In the genomic region with DNA sequence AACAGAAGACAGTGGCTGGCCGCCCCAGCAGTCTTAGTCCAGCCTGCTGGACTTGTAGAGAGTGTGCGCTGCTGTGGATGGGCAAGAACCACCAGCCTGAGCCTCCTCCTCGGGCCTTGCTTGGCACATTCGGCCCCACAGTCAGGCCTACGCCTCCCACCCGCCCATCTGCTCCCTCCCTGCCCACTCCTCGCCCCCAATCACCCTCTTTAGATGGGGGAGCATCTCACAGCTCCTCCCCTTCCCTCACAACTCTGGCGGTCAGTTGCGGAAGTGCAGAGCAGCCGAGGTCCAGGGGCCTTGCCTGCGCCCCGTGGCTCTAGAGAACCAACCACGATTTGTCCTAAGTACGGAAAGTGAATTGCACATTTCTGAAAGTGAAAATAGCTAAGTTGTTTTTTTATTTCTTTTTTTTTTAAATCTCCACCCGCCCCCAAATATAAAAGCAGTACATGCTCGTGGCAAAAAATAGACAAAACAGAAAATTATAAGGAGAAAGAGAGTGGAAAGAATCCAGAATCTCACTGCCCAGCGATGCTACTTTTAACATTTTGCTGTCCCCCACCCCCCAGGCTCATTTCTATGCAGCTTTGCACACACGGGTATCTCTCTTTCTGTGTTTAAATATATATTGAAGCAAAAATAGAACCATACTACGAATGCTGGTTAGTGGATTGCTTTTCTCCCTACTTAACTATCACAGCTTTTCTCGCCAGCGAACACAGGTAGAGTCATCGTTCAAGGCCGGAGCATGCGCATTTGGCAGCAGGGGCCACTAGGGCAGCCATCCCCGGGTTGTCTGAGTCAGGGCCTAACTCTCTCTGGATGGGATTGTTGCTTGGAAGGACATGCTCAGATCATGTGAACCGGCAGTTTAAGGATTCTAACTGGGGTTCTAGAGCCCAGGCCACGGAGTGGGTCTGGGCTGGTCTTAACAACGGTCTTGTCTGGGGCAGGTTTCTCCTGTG, we compare ENCODE assay signal across 10 mouse cellular contexts. TPM values are rescaled to one million over a fixed set of nuclear protein-coding genes. Genes with fewer than 3 reads are reported as not detected.
DNase-seq lines count a peak whose midpoint lies in the region; ATAC-seq and TF ChIP-seq lines count a peak whose summit lies in the region.
"Had no signal": no experiment of that assay in that cellular context is flagged by ENCODE, and none has a peak within 500 bp of the region (broad histone marks: within the 10 kb centered on the region; RNA-seq: fewer than 3 reads in every experiment).

No protein-coding gene starts in this region.

- peaks cover 7% of the 10 kb centered on the region for H3K9me3 ChIP-seq in embryonic facial prominence, embryonic 13.5 days
- H3K9me3 ChIP-seq: heart, embryonic 15.5 days; stomach, embryonic 15.5 days had no signal

- H3K9ac ChIP-seq in embryonic facial prominence, embryonic 13.5 days = no peak overlapping the region
- H3K9ac ChIP-seq: heart, embryonic 15.5 days; stomach, embryonic 15.5 days had no signal

- peak overlapping the region; percentile 77 for H3K27ac ChIP-seq in embryonic facial prominence, embryonic 13.5 days
- H3K27ac ChIP-seq in olfactory bulb, adult 2 months (ENCODE audit: insufficient read depth, low read depth, low read length) = peak overlapping the region; percentile 38; the same call in 1 of the 2 replicates
- H3K27ac ChIP-seq: heart, embryonic 15.5 days; stomach, embryonic 15.5 days had no signal

- no peak overlapping the region for H3K4me2 ChIP-seq in embryonic facial prominence, embryonic 13.5 days
- H3K4me2 ChIP-seq: heart, embryonic 15.5 days; stomach, embryonic 15.5 days had no signal

- DNase-seq in adrenal gland, postnatal 14 days = peak; percentile 59
- DNase-seq in adrenal gland, adult (ENCODE audit: inconsistent age in 2 of 2, low spot score in 1 of 2) = no peak
- DNase-seq in layer of hippocampus, adult 9-11 months = peak; percentile 42
- DNase-seq in layer of hippocampus, postnatal 14 days (ENCODE audit: low spot score in 2 of 2) = no peak
- no peak for DNase-seq in spleen, adult 18-20 months
- DNase-seq in urinary bladder, postnatal 10 days (ENCODE audit: low spot score) = no peak

- no peak overlapping the region for H3K4me3 ChIP-seq in embryonic facial prominence, embryonic 13.5 days
- H3K4me3 ChIP-seq in olfactory bulb, adult 2 months (ENCODE audit: insufficient read depth, low read depth, low read length) = no peak overlapping the region
- H3K4me3 ChIP-seq: heart, embryonic 15.5 days; stomach, embryonic 15.5 days had no signal

- H3K36me3 ChIP-seq in embryonic facial prominence, embryonic 13.5 days = no peaks in the 10 kb centered on the region
- H3K36me3 ChIP-seq: heart, embryonic 15.5 days; stomach, embryonic 15.5 days had no signal

- 71% methylated on average over 28 of the region's 28 CpGs for WGBS in embryonic facial prominence, embryonic 13.5 days
- 55% methylated on average over 28 of the region's 28 CpGs for WGBS in olfactory bulb, adult 2 months

- H3K4me1 ChIP-seq in embryonic facial prominence, embryonic 13.5 days = peaks cover 21% of the 10 kb centered on the region
- H3K4me1 ChIP-seq in olfactory bulb, adult 2 months (ENCODE audit: control insufficient read depth, insufficient read depth, low read length) = peaks cover 20% of the 10 kb centered on the region

- ATAC-seq in embryonic facial prominence, embryonic 13.5 days (ENCODE audit: insufficient number of reproducible peaks, insufficient read depth, low FRiP score, low TSS enrichment, low read depth) = no peak

- TF ChIP-seq POLR2A in olfactory bulb, adult 2 months (IDR thresholded peaks at IDR 0.05; ENCODE audit: insufficient read depth, low read depth, low read length) = no peak

- H3K27me3 ChIP-seq in embryonic facial prominence, embryonic 13.5 days = no peaks in the 10 kb centered on the region
- H3K27me3 ChIP-seq: heart, embryonic 15.5 days; stomach, embryonic 15.5 days had no signal

- no peak for TF ChIP-seq CTCF in olfactory bulb, adult 2 months (IDR thresholded peaks at IDR 0.05; ENCODE audit: insufficient read depth, low read depth, low read length)

RNA-seq across cellular contexts. Expression of gene Pmepa1, which starts 24.6 kb away (rescaled TPM):
- 58.4 and 117 TPM in 2 replicates for total RNA-seq in adrenal gland, postnatal 14 days (2021)
- 10 to 100 TPM; 28.6 to 35.0 TPM for total RNA-seq in layer of hippocampus, postnatal 14 days (2021)
- 6.3 and 7.3 TPM in 2 replicates for polyA plus RNA-seq in embryonic facial prominence, embryonic 13.5 days (2015; fragmentation: Nextera tagmentation; extraction: Ambion mirVana)
- not detected in 2 replicates for polyA plus RNA-seq in olfactory bulb, adult 2 months (2012; ENCODE audit: insufficient read depth, insufficient read length, low replicate concordance, missing spikeins)

Comparison
In these comparisons a context has a peak if more than half of its experiments do, and no peak if none do; other contexts are left out.
1. DNase-seq: peak in adrenal gland, postnatal 14 days (single experiment) and layer of hippocampus, adult 9-11 months (single experiment); none in adrenal gland, adult (0 of 2), layer of hippocampus, postnatal 14 days (0 of 2), spleen, adult 18-20 months (0 of 2) and urinary bladder, postnatal 10 days (single experiment).